Mouse (Mus musculus): ENCODE results near the gene Spdye4c. TPM values are rescaled to one million over a fixed set of nuclear protein-coding genes. Genes with fewer than 3 reads are reported as not detected.

Spdye4c gene
- polyA plus RNA-seq (2015; fragmentation: Nextera tagmentation; extraction: Ambion mirVana) = not detected in 2 replicates

GRCm38 (mm10) chr2:128590909-128591308 lies at the start of gene Spdye4c:
Gene Spdye4c (plus strand): TSS chr2:128591209.
- Histone ChIP-seq H3K4me2 (no peak within 1 kb of the TSS), H3K4me3 (no peak within 1 kb of the TSS), H3K27me3 (no peaks in the 10 kb centered on the region), H3K27ac (replicated peaks) (no peak within 1 kb of the TSS), H3K9me3 (no peaks in the 10 kb centered on the region), H3K9ac (no peak within 1 kb of the TSS), H3K4me1 (replicated peaks) (no peaks in the 10 kb centered on the region), H3K36me3 (no peaks in the 10 kb centered on the region)
- no peak for ATAC-seq (ENCODE audit: low FRiP score, low read depth)
- 94% methylated on average over 3 of the region's 3 CpGs for WGBS

GRCm38 (mm10) chr2:128543495-128543894 lies 47.5 kb upstream of the Spdye4c start:
- H3K9me3 ChIP-seq = no peaks in the 10 kb centered on the region
- H3K9ac ChIP-seq = no peak overlapping the region
- no peak overlapping the region for H3K27ac ChIP-seq (replicated peaks)
- ATAC-seq (ENCODE audit: low FRiP score, low read depth) = no peak
- 85% methylated on average over 8 of the region's 8 CpGs for WGBS
- no peak overlapping the region for H3K4me3 ChIP-seq
- no peaks in the 10 kb centered on the region for H3K4me1 ChIP-seq (replicated peaks)
- H3K36me3 ChIP-seq = no peaks in the 10 kb centered on the region
- H3K4me2 ChIP-seq = no peak overlapping the region
- no peaks in the 10 kb centered on the region for H3K27me3 ChIP-seq

GRCm38 (mm10) chr2:128544421-128545137 lies 46.4 kb upstream of the Spdye4c start:
- Histone ChIP-seq H3K4me1 (replicated peaks) (peaks cover 3% of the 10 kb centered on the region), H3K4me2 (no peak overlapping the region), H3K9me3 (no peaks in the 10 kb centered on the region), H3K36me3 (no peaks in the 10 kb centered on the region), H3K27ac (replicated peaks) (no peak overlapping the region), H3K4me3 (no peak overlapping the region), H3K9ac (no peak overlapping the region), H3K27me3 (no peaks in the 10 kb centered on the region)
- 55% methylated on average over 5 of the region's 5 CpGs for WGBS
- ATAC-seq (ENCODE audit: low FRiP score, low read depth) = no peak

- Histone ChIP-seq H3K9ac (no peak overlapping the region), H3K4me3 (no peak overlapping the region), H3K9me3 (no peaks in the 10 kb centered on the region), H3K4me2 (no peak overlapping the region), H3K4me1 (replicated peaks) (peaks cover 10% of the 10 kb centered on the region), H3K27ac (replicated peaks) (no peak overlapping the region), H3K27me3 (no peaks in the 10 kb centered on the region), H3K36me3 (no peaks in the 10 kb centered on the region)
- 75% methylated on average over 7 of the region's 7 CpGs for WGBS
- ATAC-seq (ENCODE audit: low FRiP score, low read depth) = no peak
Observed at GRCm38 (mm10) chr2:128545447-128545846, 45.6 kb upstream of the Spdye4c start.

GRCm38 (mm10) chr2:128547079-128547478 lies 43.9 kb upstream of the Spdye4c start:
- Histone ChIP-seq H3K4me3 (no peak overlapping the region), H3K27me3 (no peaks in the 10 kb centered on the region), H3K27ac (replicated peaks) (no peak overlapping the region), H3K4me2 (no peak overlapping the region), H3K4me1 (replicated peaks) (peaks cover 10% of the 10 kb centered on the region), H3K9me3 (no peaks in the 10 kb centered on the region), H3K9ac (no peak overlapping the region), H3K36me3 (no peaks in the 10 kb centered on the region)
- WGBS = 87% methylated on average over 10 of the region's 10 CpGs
- no peak for ATAC-seq (ENCODE audit: low FRiP score, low read depth)

- 67% methylated on average over 2 of the region's 2 CpGs for WGBS
- no peaks in the 10 kb centered on the region for H3K36me3 ChIP-seq
- no peak overlapping the region for H3K27ac ChIP-seq (replicated peaks)
Observed at GRCm38 (mm10) chr2:128548262-128548661, 42.7 kb upstream of the Spdye4c start.

GRCm38 (mm10) chr2:128549561-128549960 lies 41.4 kb upstream of the Spdye4c start:
- no peak overlapping the region for H3K27ac ChIP-seq (replicated peaks)

More at GRCm38 (mm10) chr2:128548262-128548661, 42.7 kb upstream of the Spdye4c start:
- Histone ChIP-seq H3K4me1 (replicated peaks) (peaks cover 10% of the 10 kb centered on the region), H3K9me3 (no peaks in the 10 kb centered on the region), H3K27me3 (no peaks in the 10 kb centered on the region), H3K9ac (no peak overlapping the region), H3K4me3 (no peak overlapping the region), H3K4me2 (no peak overlapping the region)
- no peak for ATAC-seq (ENCODE audit: low FRiP score, low read depth)

GRCm38 (mm10) chr2:128549963-128550362 lies 41.0 kb upstream of the Spdye4c start:
- no peaks in the 10 kb centered on the region for H3K9me3 ChIP-seq

More at GRCm38 (mm10) chr2:128549561-128549960, 41.4 kb upstream of the Spdye4c start:
- Histone ChIP-seq H3K9ac (no peak overlapping the region), H3K27me3 (no peaks in the 10 kb centered on the region), H3K4me3 (no peak overlapping the region), H3K4me2 (no peak overlapping the region), H3K36me3 (no peaks in the 10 kb centered on the region), H3K4me1 (replicated peaks) (peaks cover 10% of the 10 kb centered on the region), H3K9me3 (no peaks in the 10 kb centered on the region)
- ATAC-seq (ENCODE audit: low FRiP score, low read depth) = no peak
- 47% methylated on average over 7 of the region's 7 CpGs for WGBS

GRCm38 (mm10) chr2:128552080-128552791 lies 38.8 kb upstream of the Spdye4c start:
- Histone ChIP-seq H3K4me2 (no peak overlapping the region), H3K9ac (no peak overlapping the region), H3K27ac (replicated peaks) (no peak overlapping the region), H3K36me3 (no peaks in the 10 kb centered on the region), H3K4me1 (replicated peaks) (peaks cover 10% of the 10 kb centered on the region), H3K4me3 (no peak overlapping the region), H3K27me3 (no peaks in the 10 kb centered on the region), H3K9me3 (no peaks in the 10 kb centered on the region)
- no peak for ATAC-seq (ENCODE audit: low FRiP score, low read depth)
- WGBS = 82% methylated on average over 8 of the region's 8 CpGs

More at GRCm38 (mm10) chr2:128549963-128550362, 41.0 kb upstream of the Spdye4c start:
- ATAC-seq (ENCODE audit: low FRiP score, low read depth) = 0 out of 2 replicates have a peak, but pooled peaks have one; percentile 34
- H3K4me2 ChIP-seq = no peak overlapping the region
- H3K27me3 ChIP-seq = no peaks in the 10 kb centered on the region
- no peak overlapping the region for H3K27ac ChIP-seq (replicated peaks)
- no peaks in the 10 kb centered on the region for H3K36me3 ChIP-seq
- H3K4me3 ChIP-seq = no peak overlapping the region
- peaks cover 10% of the 10 kb centered on the region for H3K4me1 ChIP-seq (replicated peaks)
- H3K9ac ChIP-seq = no peak overlapping the region
- WGBS = 57% methylated on average over 6 of the region's 6 CpGs

GRCm38 (mm10) chr2:128552798-128553720 lies 38.0 kb upstream of the Spdye4c start:
- H3K4me2 ChIP-seq = no peak overlapping the region
- no peaks in the 10 kb centered on the region for H3K9me3 ChIP-seq
- peaks cover 10% of the 10 kb centered on the region for H3K4me1 ChIP-seq (replicated peaks)
- no peak overlapping the region for H3K27ac ChIP-seq (replicated peaks)
- WGBS = 89% methylated on average over 8 of the region's 8 CpGs
- no peaks in the 10 kb centered on the region for H3K36me3 ChIP-seq
- no peak for ATAC-seq (ENCODE audit: low FRiP score, low read depth)
- H3K27me3 ChIP-seq = no peaks in the 10 kb centered on the region
- no peak overlapping the region for H3K4me3 ChIP-seq
- H3K9ac ChIP-seq = no peak overlapping the region

- Histone ChIP-seq H3K4me2 (no peak overlapping the region), H3K36me3 (no peaks in the 10 kb centered on the region), H3K27ac (replicated peaks) (no peak overlapping the region), H3K9ac (no peak overlapping the region), H3K4me1 (replicated peaks) (peaks cover 2% of the 10 kb centered on the region; the same call in 1 of the 2 replicates), H3K27me3 (no peaks in the 10 kb centered on the region), H3K9me3 (no peaks in the 10 kb centered on the region), H3K4me3 (no peak overlapping the region)
- no peak for ATAC-seq (ENCODE audit: low FRiP score, low read depth)
- WGBS = 73% methylated on average over 9 of the region's 9 CpGs
Observed at GRCm38 (mm10) chr2:128555082-128555481, 35.9 kb upstream of the Spdye4c start.

All from hindbrain, embryonic 15.5 days (tissue).